Mouse (Mus musculus): ENCODE measurements around the gene Rps6kb2. TPM values are rescaled to one million over a fixed set of nuclear protein-coding genes. Genes with fewer than 3 reads are reported as not detected.
A peak's percentile ranks its signal among the peaks of the same experiment; 100 is the strongest.
"Not testable (repeated sequence)": the region's sequence is repeated elsewhere in the genome, so short reads cannot be mapped to it uniquely, and the experiment has no call there.

Gene Rps6kb2
- polyA plus RNA-seq, 1 experiment from 2014 or later = 31.9 TPM

DNA sequence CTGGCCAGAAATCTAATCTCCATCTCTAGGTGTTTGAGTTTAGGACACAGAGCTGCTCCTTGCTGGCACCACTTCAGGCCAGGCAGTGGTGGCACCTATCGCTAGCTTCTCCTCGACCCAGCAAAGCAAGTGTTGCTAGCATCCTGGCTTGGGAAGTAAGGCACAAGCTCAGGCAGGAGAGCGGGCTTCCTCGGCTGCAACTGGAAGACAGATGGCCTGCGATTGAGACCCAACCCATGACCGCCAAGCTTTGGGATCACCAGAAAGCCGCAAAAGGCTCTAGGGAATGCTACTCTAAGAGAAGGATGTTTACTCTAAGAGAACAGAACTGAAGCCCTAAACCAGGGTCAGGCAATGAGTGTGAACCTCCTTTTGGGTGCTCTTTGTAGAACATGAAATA lies 33.7 kb downstream of the Rps6kb2 start:
- no peak overlapping the region for H3K4me3 ChIP-seq (ENCODE audit: low read depth, low read length)
- peaks cover 22% of the 10 kb centered on the region for H3K36me3 ChIP-seq (ENCODE audit: control insufficient read depth, insufficient read depth)
- ATAC-seq (ENCODE audit: low read depth) = no peak
- peak overlapping the region; percentile 69; the same call in 1 of the 2 replicates for H3K4me2 ChIP-seq (ENCODE audit: low read depth, low read length)
- no peak overlapping the region for H3K9ac ChIP-seq (ENCODE audit: low read depth, low read length)
- whole genome bisulfite sequencing (ENCODE audit: insufficient replicate concordance) = 93% methylated on average over 7 of the region's 7 CpGs
- peaks cover 42% of the 10 kb centered on the region for H3K4me1 ChIP-seq (ENCODE audit: control insufficient read depth, low read depth, low read length)
- H3K27me3 ChIP-seq (ENCODE audit: control insufficient read depth, insufficient read depth, low read depth, low read length) = no peaks in the 10 kb centered on the region
- no peaks in the 10 kb centered on the region for H3K9me3 ChIP-seq (replicated peaks; ENCODE audit: control insufficient read depth, low read length)
- peak overlapping the region; percentile 84 for H3K27ac ChIP-seq (ENCODE audit: low read length)

DNA sequence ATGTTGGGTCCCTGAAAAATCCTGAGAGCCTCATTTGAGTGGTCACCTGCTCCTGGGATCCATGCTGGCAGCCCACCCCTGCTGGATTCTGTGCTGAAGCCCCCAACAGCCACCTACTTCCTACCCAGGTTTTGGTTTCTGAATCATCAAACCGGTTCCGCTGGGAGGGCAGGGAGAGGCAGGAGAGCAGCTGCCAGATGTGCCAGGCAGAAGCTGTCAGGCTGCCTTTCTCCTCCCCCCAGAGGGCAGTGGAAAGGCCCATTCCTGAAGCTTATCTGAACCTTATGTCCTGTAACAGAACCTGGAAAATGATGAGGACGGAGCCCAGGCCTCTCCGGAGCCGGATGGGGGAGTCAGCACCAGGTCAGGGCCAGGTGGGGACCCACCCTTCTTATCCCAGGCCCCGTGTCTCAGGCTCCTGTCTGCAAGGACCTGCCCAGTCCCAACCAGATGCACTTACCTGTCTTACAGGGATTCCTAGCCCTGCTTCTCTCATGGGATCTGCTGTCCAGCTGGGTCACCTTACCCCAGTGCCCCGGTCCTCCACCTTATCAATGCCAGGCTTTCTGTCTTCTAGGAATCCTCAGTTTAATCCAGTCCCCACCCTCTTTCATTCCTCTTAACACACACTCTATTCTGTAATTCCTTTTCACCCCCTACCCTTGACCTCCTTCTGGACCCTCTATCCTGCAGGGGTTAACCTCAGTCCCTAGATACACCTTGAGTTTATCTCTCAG lies 36.2 kb downstream of the Rps6kb2 start:
- no peaks in the 10 kb centered on the region for H3K27me3 ChIP-seq (ENCODE audit: control insufficient read depth, insufficient read depth, low read depth, low read length)
- H3K36me3 ChIP-seq (ENCODE audit: control insufficient read depth, insufficient read depth) = peaks cover 16% of the 10 kb centered on the region
- ATAC-seq (ENCODE audit: low read depth) = no peak
- H3K4me3 ChIP-seq (ENCODE audit: low read depth, low read length) = peak overlapping the region; percentile 79
- H3K4me2 ChIP-seq (ENCODE audit: low read depth, low read length) = peak overlapping the region; percentile 77
- H3K27ac ChIP-seq (ENCODE audit: low read length) = peak overlapping the region; percentile 57
- H3K4me1 ChIP-seq (ENCODE audit: control insufficient read depth, low read depth, low read length) = peaks cover 65% of the 10 kb centered on the region
- peak overlapping the region; percentile 90 for H3K9ac ChIP-seq (ENCODE audit: low read depth, low read length)
- no peaks in the 10 kb centered on the region for H3K9me3 ChIP-seq (replicated peaks; ENCODE audit: control insufficient read depth, low read length)
- 59% methylated on average over 7 of the region's 7 CpGs for WGBS (ENCODE audit: insufficient replicate concordance)

DNA sequence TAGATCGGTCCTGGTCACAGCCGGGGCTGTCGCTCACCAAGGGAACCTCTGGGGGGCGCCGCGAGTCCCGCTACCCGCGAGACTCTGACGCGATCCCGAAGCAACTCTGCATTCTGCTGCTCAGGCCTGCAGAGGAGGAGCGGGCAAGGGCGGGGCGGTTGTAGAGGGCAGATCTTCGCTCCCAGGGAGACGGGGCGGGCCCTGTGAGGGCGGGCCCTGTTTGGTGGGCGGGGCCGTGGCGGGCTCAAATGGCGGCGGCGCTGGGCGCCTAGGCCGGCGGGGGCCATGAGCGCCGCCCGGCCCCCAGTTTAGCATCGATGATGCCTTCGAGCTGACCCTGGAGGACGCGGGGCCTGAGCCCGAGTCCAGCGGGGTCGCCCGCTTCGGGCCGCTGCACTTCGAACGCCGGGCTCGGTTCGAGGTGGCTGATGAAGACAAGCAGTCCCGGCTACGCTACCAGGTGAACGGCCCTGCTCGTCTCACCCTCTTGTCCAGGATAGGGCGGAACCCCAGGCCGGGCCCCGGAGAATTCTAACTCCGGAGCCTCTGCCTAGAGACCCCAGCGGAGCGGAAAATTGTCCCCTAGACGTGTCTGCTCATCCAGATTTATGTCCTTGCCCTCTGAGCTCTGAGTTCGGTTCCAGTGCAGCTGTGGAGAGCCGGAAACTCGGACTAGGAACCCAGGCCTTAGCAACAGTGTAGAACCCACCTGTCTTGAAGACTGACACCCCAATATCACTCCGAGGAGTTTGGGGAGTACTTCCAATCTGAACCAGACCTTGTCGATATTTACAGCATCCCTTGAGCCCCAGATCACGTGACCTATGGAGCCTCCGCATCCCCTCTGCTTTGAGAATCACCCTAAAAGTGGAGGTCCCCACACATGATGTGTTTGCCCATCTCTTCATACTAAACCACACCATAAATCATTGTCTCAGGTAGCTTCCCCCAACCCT lies 37.1 kb downstream of the Rps6kb2 start, which contains the start of gene Aip:
TSS of gene Aip (minus strand) at position 118 of the 956 bp plus-strand sequence.
- peak within 1 kb of the TSS; percentile 79 for H3K4me3 ChIP-seq (ENCODE audit: low read depth, low read length)
- H3K4me2 ChIP-seq (ENCODE audit: low read depth, low read length) = peak within 1 kb of the TSS; percentile 77
- H3K4me1 ChIP-seq (ENCODE audit: control insufficient read depth, low read depth, low read length) = peaks cover 63% of the 10 kb centered on the region
- peak within 1 kb of the TSS; percentile 90 for H3K9ac ChIP-seq (ENCODE audit: low read depth, low read length)
- peak within 1 kb of the TSS; percentile 57 for H3K27ac ChIP-seq (ENCODE audit: low read length)
- no peaks in the 10 kb centered on the region for H3K9me3 ChIP-seq (replicated peaks; ENCODE audit: control insufficient read depth, low read length)
- H3K27me3 ChIP-seq (ENCODE audit: control insufficient read depth, insufficient read depth, low read depth, low read length) = no peaks in the 10 kb centered on the region
- peaks cover 10% of the 10 kb centered on the region for H3K36me3 ChIP-seq (ENCODE audit: control insufficient read depth, insufficient read depth)
- 1% methylated on average over 63 of the region's 64 CpGs for WGBS (ENCODE audit: insufficient replicate concordance)
- ATAC-seq (ENCODE audit: low read depth) = peak; percentile 92

DNA sequence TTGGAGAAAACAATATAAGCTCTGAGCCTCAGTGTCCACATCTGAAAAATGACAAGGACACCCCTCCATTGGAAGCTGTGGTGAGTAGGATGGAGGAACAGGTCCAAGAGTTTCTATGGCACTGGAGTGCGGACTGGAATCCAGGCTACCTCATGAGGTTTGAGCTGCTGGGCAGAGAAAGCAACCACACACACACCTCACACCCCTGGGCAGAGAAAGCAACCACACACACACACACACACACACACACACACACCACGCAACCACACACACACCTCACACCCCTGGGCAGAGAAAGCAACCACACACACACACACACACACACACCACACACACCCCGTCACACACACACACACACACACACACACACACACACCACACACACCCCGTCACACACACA lies 37.9 kb downstream of the Rps6kb2 start:
- H3K4me3 ChIP-seq (ENCODE audit: low read depth, low read length) = peak overlapping the region; percentile 79
- not testable (repeated sequence) for H3K36me3 ChIP-seq (ENCODE audit: control insufficient read depth, insufficient read depth); H3K9me3 ChIP-seq (replicated peaks; ENCODE audit: control insufficient read depth, low read length); H3K27me3 ChIP-seq (ENCODE audit: control insufficient read depth, insufficient read depth, low read depth, low read length)
- peak overlapping the region; percentile 48 for H3K9ac ChIP-seq (ENCODE audit: low read depth, low read length)
- peaks cover 65% of the 10 kb centered on the region for H3K4me1 ChIP-seq (ENCODE audit: control insufficient read depth, low read depth, low read length)
- H3K27ac ChIP-seq (ENCODE audit: low read length) = peak overlapping the region; percentile 41; the same call in 1 of the 2 replicates
- peak; percentile 1 for ATAC-seq (ENCODE audit: low read depth)
- H3K4me2 ChIP-seq (ENCODE audit: low read depth, low read length) = peak overlapping the region; percentile 56
- WGBS (ENCODE audit: insufficient replicate concordance) = 26% methylated on average over 3 of the region's 4 CpGs

DNA sequence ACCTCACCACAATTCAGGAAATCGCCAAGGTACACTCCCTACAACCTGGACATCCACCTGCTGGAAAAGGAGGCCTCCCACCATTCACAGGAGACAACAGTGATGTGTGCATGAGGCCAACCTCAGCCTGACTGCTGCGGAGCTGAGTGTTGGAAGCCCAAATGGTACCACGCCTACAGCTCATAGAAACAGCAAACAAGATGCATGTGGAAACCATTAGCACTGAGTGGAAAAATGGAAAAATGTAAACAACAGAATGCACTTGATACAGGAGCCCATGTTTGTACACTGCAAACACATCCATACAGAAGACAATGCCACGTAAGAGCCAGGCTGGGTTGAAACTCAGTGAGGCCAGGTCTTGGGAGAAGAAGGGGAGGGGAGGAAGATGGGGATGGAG lies 38.7 kb downstream of the Rps6kb2 start:
- no peak for ATAC-seq (ENCODE audit: low read depth)
- Histone ChIP-seq H3K4me2 (ENCODE audit: low read depth, low read length) (no peak overlapping the region), H3K4me1 (ENCODE audit: control insufficient read depth, low read depth, low read length) (peaks cover 59% of the 10 kb centered on the region), H3K36me3 (ENCODE audit: control insufficient read depth, insufficient read depth) (peaks cover 9% of the 10 kb centered on the region), H3K4me3 (ENCODE audit: low read depth, low read length) (no peak overlapping the region), H3K27me3 (ENCODE audit: control insufficient read depth, insufficient read depth, low read depth, low read length) (no peaks in the 10 kb centered on the region), H3K9me3 (replicated peaks; ENCODE audit: control insufficient read depth, low read length) (no peaks in the 10 kb centered on the region), H3K27ac (ENCODE audit: low read length) (0 out of 2 replicates have a peak overlapping the region, but pooled peaks have one; percentile 18), H3K9ac (ENCODE audit: low read depth, low read length) (no peak overlapping the region)
- 78% methylated on average over 4 of the region's 4 CpGs for WGBS (ENCODE audit: insufficient replicate concordance)

DNA sequence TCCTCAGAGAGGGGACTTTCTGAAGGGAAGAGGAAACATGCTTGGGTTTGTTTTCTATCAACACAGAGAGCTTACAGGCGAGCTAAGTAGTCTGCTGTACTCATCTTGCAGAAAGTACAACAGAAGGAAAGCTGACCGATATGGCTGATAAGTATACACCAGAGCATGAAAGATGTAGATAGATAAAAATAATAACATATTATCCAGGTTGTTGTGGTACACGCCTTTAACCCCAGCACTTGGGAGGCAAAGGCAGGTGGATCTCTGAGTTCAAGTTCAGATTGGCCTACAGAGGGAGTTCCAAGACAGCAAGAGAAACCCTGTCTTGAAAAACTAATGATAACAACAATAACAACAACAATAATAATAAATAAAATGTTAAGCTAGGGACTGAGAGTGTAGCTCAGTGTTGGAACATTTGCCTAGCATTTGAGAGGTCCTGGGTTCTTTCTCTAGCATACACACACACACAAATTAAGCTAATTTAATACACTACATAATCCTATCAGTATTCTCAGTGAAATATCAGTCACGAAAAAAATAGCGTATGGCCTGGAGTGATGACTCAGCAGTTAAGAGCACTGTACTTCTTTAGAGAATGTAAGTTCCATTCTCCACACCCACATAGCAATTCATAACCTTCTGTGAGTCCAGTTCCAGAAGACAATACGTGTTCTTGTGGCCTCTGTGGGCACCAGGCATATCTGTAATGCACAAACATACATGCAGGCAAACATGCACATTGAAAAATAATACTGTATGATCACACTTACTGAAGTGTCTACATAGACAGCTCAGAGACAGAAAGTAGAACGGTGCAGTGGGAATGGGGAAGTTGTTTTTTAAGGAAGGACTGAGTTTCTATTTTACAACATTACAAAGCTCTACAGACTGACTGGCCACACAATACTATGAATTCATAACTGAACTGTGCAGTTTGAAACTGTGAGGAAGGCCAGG lies 40.5 kb downstream of the Rps6kb2 start:
- peak overlapping the region; percentile 75 for H3K27ac ChIP-seq (ENCODE audit: low read length)
- no peaks in the 10 kb centered on the region for H3K9me3 ChIP-seq (replicated peaks; ENCODE audit: control insufficient read depth, low read length)
- H3K27me3 ChIP-seq (ENCODE audit: control insufficient read depth, insufficient read depth, low read depth, low read length) = no peaks in the 10 kb centered on the region
- peak overlapping the region; percentile 18 for H3K4me2 ChIP-seq (ENCODE audit: low read depth, low read length)
- ATAC-seq (ENCODE audit: low read depth) = no peak
- 27% methylated on average over 7 of the region's 7 CpGs for WGBS (ENCODE audit: insufficient replicate concordance)
- no peak overlapping the region for H3K4me3 ChIP-seq (ENCODE audit: low read depth, low read length)
- peaks cover 58% of the 10 kb centered on the region for H3K4me1 ChIP-seq (ENCODE audit: control insufficient read depth, low read depth, low read length)
- H3K36me3 ChIP-seq (ENCODE audit: control insufficient read depth, insufficient read depth) = no peaks in the 10 kb centered on the region
- H3K9ac ChIP-seq (ENCODE audit: low read depth, low read length) = no peak overlapping the region

DNA sequence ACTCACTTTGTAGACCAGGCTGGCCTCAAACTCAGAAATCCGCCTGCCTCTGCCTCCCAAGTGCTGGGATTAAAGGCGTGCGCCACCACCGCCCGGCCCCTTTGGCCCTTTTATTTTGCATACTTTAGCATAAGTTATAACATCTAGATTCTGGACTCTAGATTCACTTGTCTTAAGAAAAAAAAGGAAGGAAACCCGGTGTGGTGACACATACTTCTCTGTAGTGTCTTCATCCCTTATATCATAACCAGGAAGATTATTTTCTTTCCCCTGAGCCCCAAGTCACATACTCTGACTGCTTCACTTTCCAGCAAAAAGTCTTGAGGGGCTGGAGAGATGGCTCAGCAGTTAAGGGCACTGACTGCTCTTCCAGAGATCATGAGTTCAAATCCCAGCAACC lies 41.3 kb downstream of the Rps6kb2 start:
- H3K9ac ChIP-seq (ENCODE audit: low read depth, low read length); H3K27me3 ChIP-seq (ENCODE audit: control insufficient read depth, insufficient read depth, low read depth, low read length); ATAC-seq (ENCODE audit: low read depth); H3K9me3 ChIP-seq (replicated peaks; ENCODE audit: control insufficient read depth, low read length); H3K4me3 ChIP-seq (ENCODE audit: low read depth, low read length); H3K36me3 ChIP-seq (ENCODE audit: control insufficient read depth, insufficient read depth): not testable (repeated sequence)
- WGBS (ENCODE audit: insufficient replicate concordance) = 32% methylated on average over 6 of the region's 6 CpGs
- peaks cover 50% of the 10 kb centered on the region for H3K4me1 ChIP-seq (ENCODE audit: control insufficient read depth, low read depth, low read length)
- peak overlapping the region; percentile 78 for H3K27ac ChIP-seq (ENCODE audit: low read length)
- peak overlapping the region; percentile 77 for H3K4me2 ChIP-seq (ENCODE audit: low read depth, low read length)

DNA sequence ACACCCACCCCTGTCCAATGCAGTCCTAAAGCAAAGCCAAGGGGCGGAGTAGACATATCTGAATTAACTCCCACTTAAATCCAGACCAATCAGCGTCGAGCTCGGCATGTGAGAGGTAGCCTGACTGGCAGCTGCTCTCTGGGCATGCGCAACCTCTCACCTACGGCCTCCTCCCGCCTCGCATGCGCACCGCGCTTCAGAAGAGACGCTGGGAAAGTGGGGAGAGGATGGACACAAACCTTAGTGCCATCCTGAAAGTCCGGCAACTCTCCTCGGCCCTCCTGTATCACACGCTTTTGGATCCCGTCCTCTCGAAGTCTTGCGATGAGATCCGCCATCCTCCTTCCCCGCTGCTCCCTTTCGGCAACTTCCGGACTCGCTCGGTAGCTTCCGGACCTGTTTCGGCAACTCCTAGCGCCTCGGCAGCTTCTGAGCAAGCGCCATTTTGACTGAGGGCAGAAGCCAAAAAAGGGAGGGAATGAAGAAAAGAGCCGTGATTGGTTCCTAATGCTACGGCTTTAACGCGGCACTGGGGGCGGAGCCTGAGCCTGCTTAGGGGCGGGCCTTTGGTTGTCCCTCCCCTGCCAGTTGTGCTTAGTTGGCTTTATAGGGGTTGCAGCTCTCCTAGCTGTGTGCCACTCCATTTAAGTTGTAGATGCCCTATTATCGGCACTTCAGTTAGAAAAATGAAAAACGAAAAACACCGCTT lies 41.9 kb downstream of the Rps6kb2 start:
- WGBS (ENCODE audit: insufficient replicate concordance) = 2% methylated on average over 38 of the region's 38 CpGs
- Histone ChIP-seq H3K4me1 (ENCODE audit: control insufficient read depth, low read depth, low read length) (peaks cover 45% of the 10 kb centered on the region), H3K9ac (ENCODE audit: low read depth, low read length) (peak overlapping the region; percentile 64), H3K9me3 (replicated peaks; ENCODE audit: control insufficient read depth, low read length) (no peaks in the 10 kb centered on the region), H3K27ac (ENCODE audit: low read length) (peak overlapping the region; percentile 83), H3K4me3 (ENCODE audit: low read depth, low read length) (peak overlapping the region; percentile 63), H3K4me2 (ENCODE audit: low read depth, low read length) (peak overlapping the region; percentile 77), H3K36me3 (ENCODE audit: control insufficient read depth, insufficient read depth) (no peaks in the 10 kb centered on the region), H3K27me3 (ENCODE audit: control insufficient read depth, insufficient read depth, low read depth, low read length) (no peaks in the 10 kb centered on the region)
- peak; percentile 64 for ATAC-seq (ENCODE audit: low read depth)
